Mouse (Mus musculus) heart, embryonic 13.5 days (tissue): ENCODE data around the gene Plekhm3. TPM values are rescaled to one million over a fixed set of nuclear protein-coding genes. Genes with fewer than 3 reads are reported as not detected.

Experiments
- ATAC-seq: fragments of 200-750 bp; cut with Nextera tagmentation; 2 replicates; pipeline ENCODE4 v1.8.0; 2017; ENCODE audit warnings: moderate TSS enrichment; ENCODE audit not compliant: insufficient number of reproducible peaks, low FRiP score, low TSS enrichment; ENCODE audit errors: extremely low read depth
- H3K27ac ChIP-seq: fragments of 300-500 bp; sonication (generic); replicated peaks from 2 replicates; pipeline ENCODE4 v1.5.1; 2015; ENCODE audit warnings: moderate library complexity, mild to moderate bottlenecking, inconsistent platforms
- H3K27me3 ChIP-seq: fragments of 300-500 bp; sonication (generic); replicated peaks from 2 replicates; pipeline ENCODE4 v1.6.1; 2015; ENCODE audit warnings: mild to moderate bottlenecking, inconsistent platforms
- H3K36me3 ChIP-seq: fragments of 300-500 bp; sonication (generic); 2 replicates; pipeline ENCODE4 v1.6.1; 2015; ENCODE audit warnings: mild to moderate bottlenecking, inconsistent platforms
- H3K4me1 ChIP-seq: fragments of 300-500 bp; sonication (generic); 2 replicates; pipeline ENCODE4 v1.6.1; 2015; ENCODE audit warnings: inconsistent platforms
- H3K4me2 ChIP-seq: fragments of 300-500 bp; sonication (generic); 2 replicates; pipeline ENCODE4 v1.6.1; 2015; ENCODE audit warnings: inconsistent platforms, mild to moderate bottlenecking, moderate library complexity
- H3K4me3 ChIP-seq: fragments of 300-500 bp; sonication (generic); 2 replicates; pipeline ENCODE4 v1.5.1; 2015; ENCODE audit warnings: moderate library complexity, mild to moderate bottlenecking, inconsistent platforms
- H3K9ac ChIP-seq: fragments of 300-500 bp; sonication (generic); 2 replicates; pipeline ENCODE4 v1.6.1; 2015; ENCODE audit warnings: inconsistent platforms, mild to moderate bottlenecking, moderate library complexity
- H3K9me3 ChIP-seq: fragments of 300-500 bp; sonication (generic); 2 replicates; pipeline ENCODE4 v1.6.1; 2016; ENCODE audit warnings: inconsistent platforms
- WGBS: fragments of 180-500 bp; shearing (Covaris S2); methylation state at CpG from one replicate; pipeline ENCODE4 v1.1.7; 2015; ENCODE audit warnings: mixed read lengths; 5-methylcytosine and 5-hydroxymethylcytosine counted together
- polyA plus RNA-seq: library from polyadenylated mRNA; unstranded; fragments of >200 nt; fragmentation: Nextera tagmentation; extraction: Ambion mirVana; gene quantifications from 2 replicates; pipeline ENCODE4 v1.2.1, GENCODE M21; 2015

The Plekhm3 gene
- polyA plus RNA-seq, 1 experiment from 2014 or later, result 6.9 TPM

GRCm38 (mm10) chr1:64902804-64903203, 53.8 kb downstream of the Plekhm3 start:
- ATAC-seq, result no peak

GRCm38 (mm10) chr1:64899763-64900162, 56.9 kb downstream of the Plekhm3 start:
- H3K4me3 ChIP-seq, result no peak overlapping the region
- no peak overlapping the region for H3K9ac ChIP-seq
- 76% methylated on average over 3 of the region's 3 CpGs for WGBS
- H3K27me3 ChIP-seq, result no peaks in the 10 kb centered on the region
- H3K9me3 ChIP-seq, result no peaks in the 10 kb centered on the region
- no peak for ATAC-seq
- no peak overlapping the region for H3K4me2 ChIP-seq
- no peaks in the 10 kb centered on the region for H3K36me3 ChIP-seq
- H3K27ac ChIP-seq, result no peak overlapping the region
- peaks cover 6% of the 10 kb centered on the region; the same call in 1 of the 2 replicates for H3K4me1 ChIP-seq

More at GRCm38 (mm10) chr1:64902804-64903203, 53.8 kb downstream of the Plekhm3 start:
- Histone ChIP-seq H3K27me3 (no peaks in the 10 kb centered on the region), H3K4me2 (no peak overlapping the region), H3K4me3 (no peak overlapping the region), H3K9ac (no peak overlapping the region), H3K36me3 (no peaks in the 10 kb centered on the region), H3K4me1 (peaks cover 9% of the 10 kb centered on the region), H3K27ac (no peak overlapping the region), H3K9me3 (no peaks in the 10 kb centered on the region)
- WGBS, result 56% methylated on average over 2 of the region's 2 CpGs

GRCm38 (mm10) chr1:64897485-64897884, 59.1 kb downstream of the Plekhm3 start:
- 92% methylated on average over 2 of the region's 2 CpGs for WGBS
- Histone ChIP-seq H3K4me1 (peaks cover under 1% of the 10 kb centered on the region; the same call in 1 of the 2 replicates), H3K27ac (no peak overlapping the region), H3K4me2 (no peak overlapping the region), H3K4me3 (no peak overlapping the region), H3K27me3 (no peaks in the 10 kb centered on the region), H3K36me3 (no peaks in the 10 kb centered on the region), H3K9me3 (no peaks in the 10 kb centered on the region), H3K9ac (no peak overlapping the region)
- no peak for ATAC-seq

- ATAC-seq, result no peak
- no peaks in the 10 kb centered on the region for H3K4me1 ChIP-seq
- H3K27me3 ChIP-seq, result no peaks in the 10 kb centered on the region
- H3K4me3 ChIP-seq, result no peak overlapping the region
- H3K9ac ChIP-seq, result no peak overlapping the region
- no peak overlapping the region for H3K4me2 ChIP-seq
- 79% methylated on average over 7 of the region's 7 CpGs for WGBS
- H3K9me3 ChIP-seq, result no peaks in the 10 kb centered on the region
- no peak overlapping the region for H3K27ac ChIP-seq
- H3K36me3 ChIP-seq, result peaks cover 3% of the 10 kb centered on the region; the same call in 1 of the 2 replicates
These were observed 62.8 kb downstream of the Plekhm3 start for GRCm38 (mm10) chr1:64893806-64894205.

GRCm38 (mm10) chr1:64891332-64891731, 65.3 kb downstream of the Plekhm3 start:
- Histone ChIP-seq H3K4me2 (no peak overlapping the region), H3K9me3 (no peaks in the 10 kb centered on the region), H3K9ac (no peak overlapping the region), H3K27me3 (no peaks in the 10 kb centered on the region), H3K36me3 (peaks cover 3% of the 10 kb centered on the region; the same call in 1 of the 2 replicates), H3K4me1 (no peaks in the 10 kb centered on the region), H3K27ac (no peak overlapping the region), H3K4me3 (no peak overlapping the region)
- WGBS, result 72% methylated on average over 4 of the region's 4 CpGs
- ATAC-seq, result no peak

- H3K9ac ChIP-seq, result no peak overlapping the region
- 86% methylated on average over 2 of the region's 2 CpGs for WGBS
- H3K4me3 ChIP-seq, result no peak overlapping the region
- H3K27ac ChIP-seq, result no peak overlapping the region
- H3K36me3 ChIP-seq, result peaks cover 7% of the 10 kb centered on the region; the same call in 1 of the 2 replicates
- ATAC-seq, result no peak
- H3K4me1 ChIP-seq, result peaks cover 19% of the 10 kb centered on the region
- no peaks in the 10 kb centered on the region for H3K27me3 ChIP-seq
- no peak overlapping the region for H3K4me2 ChIP-seq
- no peaks in the 10 kb centered on the region for H3K9me3 ChIP-seq
These were observed 69.0 kb downstream of the Plekhm3 start for GRCm38 (mm10) chr1:64887502-64888203.

- Histone ChIP-seq H3K9me3 (no peaks in the 10 kb centered on the region), H3K4me3 (no peak overlapping the region), H3K27ac (no peak overlapping the region), H3K36me3 (peaks cover 7% of the 10 kb centered on the region; the same call in 1 of the 2 replicates), H3K4me1 (peaks cover 19% of the 10 kb centered on the region), H3K4me2 (no peak overlapping the region), H3K9ac (no peak overlapping the region), H3K27me3 (no peaks in the 10 kb centered on the region)
- ATAC-seq, result no peak
- WGBS, result 83% methylated on average over 6 of the region's 6 CpGs
These were observed 69.9 kb downstream of the Plekhm3 start for GRCm38 (mm10) chr1:64886718-64887117.

- WGBS, result 80% methylated on average over 3 of the region's 3 CpGs
- no peak for ATAC-seq
- Histone ChIP-seq H3K9ac (no peak overlapping the region), H3K27me3 (no peaks in the 10 kb centered on the region), H3K4me2 (no peak overlapping the region), H3K4me1 (peaks cover 19% of the 10 kb centered on the region), H3K27ac (no peak overlapping the region), H3K4me3 (no peak overlapping the region), H3K9me3 (no peaks in the 10 kb centered on the region), H3K36me3 (peaks cover 7% of the 10 kb centered on the region; the same call in 1 of the 2 replicates)
These were observed 71.3 kb downstream of the Plekhm3 start for GRCm38 (mm10) chr1:64885328-64885727.

GRCm38 (mm10) chr1:64884007-64884406, 72.6 kb downstream of the Plekhm3 start:
- Histone ChIP-seq H3K9me3 (no peaks in the 10 kb centered on the region), H3K4me2 (no peak overlapping the region), H3K4me1 (peaks cover 23% of the 10 kb centered on the region), H3K27me3 (no peaks in the 10 kb centered on the region), H3K4me3 (no peak overlapping the region), H3K27ac (no peak overlapping the region), H3K36me3 (peaks cover 4% of the 10 kb centered on the region; the same call in 1 of the 2 replicates), H3K9ac (no peak overlapping the region; the same call in 1 of the 2 replicates)
- ATAC-seq, result no peak
- WGBS, result 32% methylated on average over 6 of the region's 6 CpGs

- no peak for ATAC-seq
- Histone ChIP-seq H3K4me2 (no peak overlapping the region), H3K4me1 (peaks cover 47% of the 10 kb centered on the region), H3K9ac (no peak overlapping the region), H3K27me3 (no peaks in the 10 kb centered on the region), H3K27ac (no peak overlapping the region), H3K36me3 (peaks cover 4% of the 10 kb centered on the region; the same call in 1 of the 2 replicates), H3K9me3 (no peaks in the 10 kb centered on the region), H3K4me3 (no peak overlapping the region)
- WGBS, result 78% methylated on average over 3 of the region's 3 CpGs
These were observed 76.0 kb downstream of the Plekhm3 start for GRCm38 (mm10) chr1:64880613-64881012.

- no peak overlapping the region for H3K9ac ChIP-seq
- peaks cover 36% of the 10 kb centered on the region for H3K4me1 ChIP-seq
- H3K9me3 ChIP-seq, result no peaks in the 10 kb centered on the region
- no peaks in the 10 kb centered on the region for H3K27me3 ChIP-seq
- no peak for ATAC-seq
- H3K36me3 ChIP-seq, result peaks cover 4% of the 10 kb centered on the region; the same call in 1 of the 2 replicates
- H3K4me3 ChIP-seq, result no peak overlapping the region
- WGBS, result 35% methylated on average over 12 of the region's 12 CpGs
- no peak overlapping the region; the same call in 1 of the 2 replicates for H3K4me2 ChIP-seq
- no peak overlapping the region for H3K27ac ChIP-seq
These were observed 77.8 kb downstream of the Plekhm3 start for GRCm38 (mm10) chr1:64878795-64879240.

GRCm38 (mm10) chr1:64876276-64876675, 80.3 kb downstream of the Plekhm3 start:
- peaks cover 33% of the 10 kb centered on the region for H3K4me1 ChIP-seq
- H3K27me3 ChIP-seq, result no peaks in the 10 kb centered on the region
- no peak for ATAC-seq
- H3K27ac ChIP-seq, result peak overlapping the region; percentile 64
- no peak overlapping the region for H3K4me2 ChIP-seq
- WGBS, result 45% methylated on average over 3 of the region's 3 CpGs
- no peak overlapping the region for H3K4me3 ChIP-seq
- no peaks in the 10 kb centered on the region for H3K36me3 ChIP-seq
- H3K9ac ChIP-seq, result no peak overlapping the region
- no peaks in the 10 kb centered on the region for H3K9me3 ChIP-seq
